Mouse (Mus musculus) cerebellum, adult 2 months (tissue): ENCODE results near the gene Bhlhe40. TPM values are rescaled to one million over a fixed set of nuclear protein-coding genes. Genes with fewer than 3 reads are reported as not detected.

Experiments
- DNase-seq, 2 experiments: peaks; one replicate each; pipeline ENCODE4 v3.0.0; 2021
- H3K27ac ChIP-seq: fragments of 200-500 bp; 2 replicates; pipeline ENCODE4 v1.5.1; 2012; ENCODE audit warnings: low read length, control low read depth, inconsistent platforms; ENCODE audit not compliant: insufficient read depth
- H3K27me3 ChIP-seq: fragments of 200-500 bp; 2 replicates; pipeline ENCODE4 v1.6.1; 2012; ENCODE audit warnings: inconsistent platforms, mild to moderate bottlenecking, low read length, moderate library complexity; ENCODE audit not compliant: control insufficient read depth, insufficient read depth
- H3K4me1 ChIP-seq: fragments of 200-500 bp; 2 replicates; pipeline ENCODE4 v1.6.1; 2011; ENCODE audit warnings: low read length; ENCODE audit not compliant: control insufficient read depth, insufficient read depth
- H3K4me3 ChIP-seq: fragments of 200-500 bp; replicated peaks from 2 replicates; pipeline ENCODE3; 2011; ENCODE audit warnings: mild to moderate bottlenecking, low read depth, low read length, control low read depth; ENCODE audit not compliant: insufficient read depth
- CTCF ChIP-seq: fragments of 200-500 bp; IDR thresholded peaks from 2 replicates; pipeline ENCODE4 v1.5.1; 2011; ENCODE audit warnings: low read depth, mild to moderate bottlenecking, control low read depth, low read length, moderate library complexity, borderline replicate concordance; ENCODE audit not compliant: insufficient read depth
- POLR2A ChIP-seq: fragments of 200-500 bp; IDR thresholded peaks from 2 replicates; pipeline ENCODE4 v1.6.1; 2011; ENCODE audit warnings: low read length, control low read depth, borderline replicate concordance; ENCODE audit not compliant: insufficient read depth
- WGBS: fragments of 180-500 bp; shearing (Covaris S2); methylation state at CpG from one replicate; pipeline ENCODE4 v1.1.7; 2018; 5-methylcytosine and 5-hydroxymethylcytosine counted together
- polyA plus RNA-seq: library from polyadenylated mRNA; depleted of rRNA; stranded (reverse); fragments of >200 nt; gene quantifications from 2 replicates; pipeline ENCODE4 v1.2.3, GENCODE M21; 2012; rRNA removed

Gene Bhlhe40
- 44.3 and 49.0 TPM in 2 replicates for polyA plus RNA-seq

GRCm38 (mm10) chr6:108660206-108660877 lies at the start of gene Bhlhe40:
Bhlhe40 (plus strand) TSS chr6:108660629.
- H3K27ac ChIP-seq: peak within 1 kb of the TSS; percentile 98
- WGBS: 1% methylated on average over 41 of the region's 43 CpGs
- peak within 1 kb of the TSS; percentile 96 for H3K4me3 ChIP-seq
- no peaks in the 10 kb centered on the region for H3K27me3 ChIP-seq
- DNase-seq: peak; percentile 88 to 96
- peaks cover 9% of the 10 kb centered on the region for H3K4me1 ChIP-seq
- peak; percentile 92 for TF ChIP-seq POLR2A
- TF ChIP-seq CTCF: 0 out of 2 replicates have a peak, but pooled peaks have one; percentile 8

GRCm38 (mm10) chr6:108611663-108612062 lies 48.8 kb upstream of the Bhlhe40 start:
- Histone ChIP-seq H3K4me3 (no peak overlapping the region), H3K27me3 (no peaks in the 10 kb centered on the region), H3K27ac (no peak overlapping the region), H3K4me1 (no peaks in the 10 kb centered on the region)
- TF ChIP-seq CTCF: no peak
- no peak for TF ChIP-seq POLR2A
- no peak for DNase-seq
- WGBS: 53% methylated on average over 3 of the region's 3 CpGs

- no peak for DNase-seq
- 88% methylated on average over 10 of the region's 10 CpGs for WGBS
Measured at GRCm38 (mm10) chr6:108618025-108618424, 42.4 kb upstream of the Bhlhe40 start.

GRCm38 (mm10) chr6:108623028-108623565 lies 37.3 kb upstream of the Bhlhe40 start:
- H3K4me1 ChIP-seq: no peaks in the 10 kb centered on the region
- TF ChIP-seq CTCF: no peak
- TF ChIP-seq POLR2A: no peak
- no peak for DNase-seq
- H3K27ac ChIP-seq: no peak overlapping the region
- no peak overlapping the region for H3K4me3 ChIP-seq
- H3K27me3 ChIP-seq: no peaks in the 10 kb centered on the region
- 85% methylated on average over 4 of the region's 4 CpGs for WGBS

More at GRCm38 (mm10) chr6:108618025-108618424, 42.4 kb upstream of the Bhlhe40 start:
- Histone ChIP-seq H3K4me3 (no peak overlapping the region), H3K27ac (no peak overlapping the region), H3K27me3 (no peaks in the 10 kb centered on the region), H3K4me1 (no peaks in the 10 kb centered on the region)
- TF ChIP-seq POLR2A: no peak
- no peak for TF ChIP-seq CTCF

- DNase-seq: no peak
- WGBS: 89% methylated on average over 4 of the region's 4 CpGs
- TF ChIP-seq POLR2A: no peak
- no peak for TF ChIP-seq CTCF
- no peak overlapping the region for H3K27ac ChIP-seq
- H3K4me3 ChIP-seq: no peak overlapping the region
- H3K4me1 ChIP-seq: no peaks in the 10 kb centered on the region
- H3K27me3 ChIP-seq: no peaks in the 10 kb centered on the region
Measured at GRCm38 (mm10) chr6:108624915-108625314, 35.5 kb upstream of the Bhlhe40 start.

- TF ChIP-seq CTCF (no peak), POLR2A (no peak)
- no peak overlapping the region for H3K4me3 ChIP-seq
- H3K4me1 ChIP-seq: no peaks in the 10 kb centered on the region
- no peak for DNase-seq
- H3K27me3 ChIP-seq: no peaks in the 10 kb centered on the region
- H3K27ac ChIP-seq: no peak overlapping the region
Measured at GRCm38 (mm10) chr6:108630701-108631100, 29.7 kb upstream of the Bhlhe40 start.

GRCm38 (mm10) chr6:108638157-108638833 lies 22.1 kb upstream of the Bhlhe40 start:
- TF ChIP-seq POLR2A (no peak), CTCF (no peak)
- no peaks in the 10 kb centered on the region for H3K4me1 ChIP-seq
- no peaks in the 10 kb centered on the region for H3K27me3 ChIP-seq
- DNase-seq: no peak
- H3K27ac ChIP-seq: no peak overlapping the region
- H3K4me3 ChIP-seq: no peak overlapping the region
- 92% methylated on average over 6 of the region's 6 CpGs for WGBS

GRCm38 (mm10) chr6:108642020-108642419 lies 18.4 kb upstream of the Bhlhe40 start:
- Histone ChIP-seq H3K4me3 (no peak overlapping the region), H3K27ac (no peak overlapping the region), H3K27me3 (no peaks in the 10 kb centered on the region), H3K4me1 (no peaks in the 10 kb centered on the region)
- TF ChIP-seq CTCF (no peak), POLR2A (no peak)
- no peak for DNase-seq
- WGBS: 90% methylated on average over 7 of the region's 7 CpGs
